Mouse (Mus musculus) brain, embryonic 14.5 days (tissue): ENCODE results near the gene Phactr1.

Experiments used
- CTCF ChIP-seq: fragments of 200-500 bp; IDR thresholded peaks from 2 replicates; pipeline ENCODE4 v1.5.1; 2012; ENCODE audit warnings: inconsistent platforms, mild to moderate bottlenecking, moderate library complexity, borderline replicate concordance; ENCODE audit not compliant: insufficient read depth, insufficient read length; ENCODE audit errors: extremely low read depth
- POLR2A ChIP-seq: fragments of 200-500 bp; IDR thresholded peaks from 2 replicates; pipeline ENCODE4 v1.6.1; 2012; ENCODE audit warnings: mild to moderate bottlenecking, inconsistent platforms, borderline replicate concordance; ENCODE audit not compliant: poor library complexity, insufficient read depth, insufficient read length, severe bottlenecking; ENCODE audit errors: extremely low read depth

DNA sequence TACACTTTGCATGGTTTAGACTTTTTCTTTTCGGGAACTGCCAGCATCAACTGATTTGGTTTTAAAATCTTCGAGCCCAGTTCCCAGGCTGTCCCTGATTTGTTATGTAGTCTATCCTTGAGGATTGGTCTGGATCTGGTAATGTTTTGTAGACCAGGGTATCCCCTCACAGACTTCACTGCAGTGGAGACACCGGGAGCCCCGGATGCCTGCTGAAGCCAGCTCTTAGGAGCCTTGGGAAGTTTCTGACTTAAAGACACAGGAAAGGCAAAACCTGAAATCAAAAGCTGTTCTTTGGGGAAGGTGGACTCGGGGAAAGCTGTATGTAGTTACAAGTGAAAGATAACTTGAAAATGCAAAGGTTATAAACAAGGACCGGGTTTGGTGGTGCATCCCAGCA, 186.6 kb downstream of the Phactr1 start:
- TF ChIP-seq CTCF (no peak), POLR2A (no peak)
